Mouse (Mus musculus) erythroblast, embryonic 14.5 days (primary cell): Measurements from ENCODE around the gene Fam117b. TPM values are rescaled to one million over a fixed set of nuclear protein-coding genes. Genes with fewer than 3 reads are reported as not detected.

Source experiments
- H3K27me3 ChIP-seq: 2 replicates; pipeline ENCODE4 v1.6.1; 2012; ENCODE audit warnings: inconsistent platforms; ENCODE audit not compliant: control insufficient read depth
- H3K36me3 ChIP-seq: 2 replicates; pipeline ENCODE4 v1.6.1; 2012; ENCODE audit warnings: mild to moderate bottlenecking, inconsistent platforms; ENCODE audit not compliant: control insufficient read depth
- H3K4me1 ChIP-seq: 2 replicates; pipeline ENCODE4 v1.6.1; 2012; ENCODE audit warnings: inconsistent platforms; ENCODE audit not compliant: control insufficient read depth
- H3K4me3 ChIP-seq: replicated peaks from 2 replicates; pipeline ENCODE3; 2012; ENCODE audit warnings: moderate library complexity, mild to moderate bottlenecking, inconsistent platforms
- H3K9me3 ChIP-seq: 2 replicates; pipeline ENCODE4 v1.6.1; 2012; ENCODE audit warnings: low read length, inconsistent platforms, mixed read lengths; ENCODE audit not compliant: control insufficient read depth
- GATA1 ChIP-seq: IDR thresholded peaks from 2 replicates; pipeline ENCODE4 v1.6.1; 2012; ENCODE audit warnings: low read length, inconsistent platforms, mixed read lengths
- TAL1 ChIP-seq: IDR thresholded peaks from 3 replicates; pipeline ENCODE4 v1.6.1; 2012; ENCODE audit warnings: low read length, inconsistent platforms, mixed read lengths
- polyA plus RNA-seq: library from polyadenylated mRNA; stranded (reverse); fragments of >175 nt; gene quantifications from 2 replicates; pipeline ENCODE4 v1.2.3, GENCODE M21; 2012

The Fam117b gene
- polyA plus RNA-seq, 1 experiment, result 0.13 TPM

DNA sequence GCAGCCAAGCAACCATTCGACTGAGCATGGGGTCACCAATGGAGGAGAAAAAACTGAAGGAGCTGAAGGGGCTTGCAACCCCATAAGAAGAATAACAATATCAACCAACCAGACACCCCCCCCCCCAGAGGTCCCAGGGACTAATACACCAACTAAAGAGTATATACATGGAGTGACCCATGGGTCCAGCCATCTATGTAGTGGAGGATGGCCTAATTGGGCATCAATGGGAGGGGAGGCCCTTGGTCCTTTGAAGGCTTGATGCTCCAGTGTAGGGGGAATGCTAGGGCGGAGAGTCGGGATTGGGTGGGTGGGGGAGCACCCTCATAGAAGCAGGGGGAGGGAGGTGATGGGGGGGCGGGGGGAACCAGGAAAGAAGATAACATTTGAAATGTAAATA lies 34.7 kb downstream of the Fam117b start:
- H3K4me3 ChIP-seq, result no peak overlapping the region
- peaks cover 14% of the 10 kb centered on the region for H3K4me1 ChIP-seq
- H3K27me3 ChIP-seq, result no peaks in the 10 kb centered on the region
- no peak for TF ChIP-seq GATA1
- no peak for TF ChIP-seq TAL1
- H3K36me3 ChIP-seq, result no peaks in the 10 kb centered on the region
- H3K9me3 ChIP-seq, result no peaks in the 10 kb centered on the region

DNA sequence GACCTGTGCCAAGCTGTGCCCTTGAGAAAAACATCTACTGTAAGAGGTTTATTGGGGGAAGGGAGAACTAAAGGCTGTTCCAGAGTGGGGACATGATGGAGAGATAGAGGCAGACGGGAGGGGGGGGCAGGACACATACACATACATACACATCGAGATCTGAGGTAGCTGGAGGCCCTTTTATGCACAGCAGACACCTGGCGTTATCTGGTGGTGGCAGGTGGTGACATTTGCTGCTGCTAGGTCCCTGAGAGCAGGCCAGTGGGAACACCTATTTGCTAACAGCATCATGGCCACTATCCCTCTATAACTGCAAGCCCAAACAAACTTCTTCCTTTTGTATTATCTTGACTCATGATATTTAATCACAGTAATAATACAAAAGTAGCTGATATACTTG lies 44.4 kb downstream of the Fam117b start:
- no peaks in the 10 kb centered on the region for H3K9me3 ChIP-seq
- no peak overlapping the region for H3K4me3 ChIP-seq
- peaks cover 14% of the 10 kb centered on the region for H3K4me1 ChIP-seq
- H3K27me3 ChIP-seq, result no peaks in the 10 kb centered on the region
- H3K36me3 ChIP-seq, result peaks cover 4% of the 10 kb centered on the region; the same call in 1 of the 2 replicates
- TF ChIP-seq TAL1 (no peak), GATA1 (no peak)

DNA sequence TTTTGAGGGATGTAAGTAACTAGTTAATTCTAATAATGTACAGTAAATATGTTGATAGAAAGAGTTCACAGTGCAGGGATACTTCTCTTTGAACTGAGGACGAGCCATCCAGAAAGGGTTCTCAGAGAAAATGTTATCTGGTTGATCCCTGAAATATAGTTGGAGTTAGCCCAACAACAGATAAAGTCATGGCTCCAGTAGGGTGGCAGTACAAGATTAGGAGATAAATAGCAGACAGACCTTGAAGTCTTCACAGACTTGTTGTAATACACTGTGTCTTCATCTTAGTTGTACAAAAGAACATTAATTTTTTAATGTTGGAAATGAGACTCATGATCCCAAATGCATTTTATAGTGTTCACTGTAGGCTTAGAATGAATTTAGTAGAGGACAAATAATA lies 47.1 kb downstream of the Fam117b start:
- no peaks in the 10 kb centered on the region for H3K9me3 ChIP-seq
- H3K4me3 ChIP-seq, result no peak overlapping the region
- peaks cover 14% of the 10 kb centered on the region for H3K4me1 ChIP-seq
- H3K36me3 ChIP-seq, result peaks cover 4% of the 10 kb centered on the region; the same call in 1 of the 2 replicates
- no peaks in the 10 kb centered on the region for H3K27me3 ChIP-seq
- TF ChIP-seq TAL1, result no peak
- TF ChIP-seq GATA1, result no peak

DNA sequence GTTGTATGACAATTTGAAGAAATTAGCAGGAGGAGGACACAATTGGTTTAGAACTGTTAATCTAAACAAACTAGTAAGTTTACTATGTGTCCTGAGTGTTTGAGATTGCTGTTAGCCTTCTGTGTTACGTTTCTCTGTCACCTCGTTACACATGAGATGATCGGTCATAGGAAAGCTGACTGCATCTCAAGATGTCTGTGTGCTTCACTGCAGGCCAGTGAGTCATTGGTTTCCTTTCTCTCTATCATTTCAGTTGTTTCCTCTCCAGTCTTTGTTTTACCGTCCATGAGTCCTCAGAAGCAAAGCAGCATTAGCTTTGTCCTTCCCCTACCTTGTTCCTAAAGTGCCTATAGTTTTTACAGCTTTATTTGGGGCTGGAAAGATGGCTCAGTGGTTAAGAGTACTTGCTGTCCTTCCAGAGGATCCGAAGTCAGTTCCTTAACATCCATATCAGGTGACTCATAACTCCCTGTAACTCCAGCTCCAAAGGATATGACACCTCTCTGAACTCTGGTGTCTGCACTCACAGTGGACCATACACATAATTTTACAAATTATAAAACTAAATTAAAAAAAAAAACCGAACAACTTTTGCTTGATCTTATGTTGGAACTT lies 53.5 kb downstream of the Fam117b start:
- H3K9me3 ChIP-seq, result no peaks in the 10 kb centered on the region
- H3K27me3 ChIP-seq, result no peaks in the 10 kb centered on the region
- H3K36me3 ChIP-seq, result peaks cover 6% of the 10 kb centered on the region
- H3K4me3 ChIP-seq, result no peak overlapping the region
- H3K4me1 ChIP-seq, result no peaks in the 10 kb centered on the region
- no peak for TF ChIP-seq TAL1

DNA sequence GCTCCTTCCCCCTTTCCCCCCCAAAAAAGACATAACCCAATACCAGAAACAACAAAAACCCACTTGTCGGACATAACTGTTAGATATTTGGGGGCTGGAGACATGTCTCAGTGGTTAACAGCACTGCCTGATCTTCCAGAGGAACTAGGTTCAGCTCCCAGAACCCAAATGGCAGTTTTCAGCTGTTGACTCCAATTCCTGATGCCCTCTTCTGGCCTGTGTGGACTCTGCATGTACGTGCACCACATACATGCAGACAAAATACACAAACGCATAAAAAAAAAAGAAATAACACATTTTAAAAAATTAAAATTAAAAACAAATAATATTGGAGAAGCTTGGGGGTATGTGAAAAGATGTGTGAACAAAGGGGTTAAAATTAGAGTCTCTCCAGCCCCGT lies 54.5 kb downstream of the Fam117b start:
- Histone ChIP-seq H3K4me1 (no peaks in the 10 kb centered on the region), H3K9me3 (no peaks in the 10 kb centered on the region), H3K27me3 (no peaks in the 10 kb centered on the region), H3K36me3 (peaks cover 9% of the 10 kb centered on the region), H3K4me3 (no peak overlapping the region)
- no peak for TF ChIP-seq GATA1
- TF ChIP-seq TAL1, result no peak

DNA sequence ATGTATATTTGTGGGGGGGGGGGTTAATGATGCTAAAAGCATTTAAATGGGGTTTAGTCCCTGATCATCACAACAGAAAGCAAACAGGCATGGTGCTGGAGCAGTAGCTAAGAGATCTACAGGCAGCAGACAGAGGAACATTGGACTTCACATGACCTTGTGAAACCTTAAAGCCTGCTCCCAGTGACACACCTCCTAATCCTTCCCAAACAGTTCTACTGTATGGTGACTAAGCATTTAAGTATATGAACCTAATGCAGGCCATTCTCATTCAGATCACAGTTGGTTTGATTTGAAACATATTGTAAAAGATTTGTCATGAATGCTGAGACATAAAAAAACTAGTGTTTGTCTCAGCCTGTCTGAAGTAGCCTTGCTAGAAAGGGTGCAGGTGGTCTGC lies 73.8 kb downstream of the Fam117b start:
- no peaks in the 10 kb centered on the region for H3K9me3 ChIP-seq
- no peaks in the 10 kb centered on the region for H3K27me3 ChIP-seq
- H3K36me3 ChIP-seq, result peaks cover 9% of the 10 kb centered on the region
- no peak overlapping the region for H3K4me3 ChIP-seq
- no peaks in the 10 kb centered on the region for H3K4me1 ChIP-seq
- no peak for TF ChIP-seq GATA1
- no peak for TF ChIP-seq TAL1

DNA sequence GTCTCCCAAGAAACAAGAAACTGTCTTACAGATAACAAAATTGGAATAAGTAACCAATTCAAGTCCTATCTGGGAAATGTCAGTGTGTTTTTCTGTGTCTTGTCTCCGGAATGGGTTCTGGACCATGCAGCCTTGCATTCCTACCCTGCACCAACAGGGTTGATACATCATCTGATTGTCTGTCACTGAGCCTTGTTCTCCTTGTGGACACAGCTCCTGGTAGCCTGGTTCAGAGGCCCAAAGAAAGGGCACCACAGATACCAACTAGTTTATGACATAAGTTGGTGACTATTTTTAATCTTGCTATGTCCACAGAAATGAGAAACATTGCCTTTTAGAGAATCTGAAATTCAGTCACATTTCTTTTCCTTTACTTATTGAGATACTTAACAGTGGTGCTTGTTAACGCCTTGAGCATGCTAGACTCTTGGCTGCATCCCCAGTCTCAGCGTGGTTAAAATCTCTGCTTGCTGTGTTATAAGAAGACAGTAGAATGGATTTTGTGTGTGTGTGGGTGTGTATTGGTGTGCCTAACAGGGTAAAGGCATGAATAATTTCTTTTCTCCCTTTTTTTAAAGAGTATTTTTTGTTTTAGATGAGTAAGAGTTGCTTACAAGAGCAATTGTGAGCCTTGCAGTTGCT lies 74.7 kb downstream of the Fam117b start:
- H3K27me3 ChIP-seq, result no peaks in the 10 kb centered on the region
- H3K4me1 ChIP-seq, result no peaks in the 10 kb centered on the region
- TF ChIP-seq GATA1, result no peak
- no peak for TF ChIP-seq TAL1
- no peak overlapping the region for H3K4me3 ChIP-seq
- H3K9me3 ChIP-seq, result no peaks in the 10 kb centered on the region
- H3K36me3 ChIP-seq, result peaks cover 8% of the 10 kb centered on the region

DNA sequence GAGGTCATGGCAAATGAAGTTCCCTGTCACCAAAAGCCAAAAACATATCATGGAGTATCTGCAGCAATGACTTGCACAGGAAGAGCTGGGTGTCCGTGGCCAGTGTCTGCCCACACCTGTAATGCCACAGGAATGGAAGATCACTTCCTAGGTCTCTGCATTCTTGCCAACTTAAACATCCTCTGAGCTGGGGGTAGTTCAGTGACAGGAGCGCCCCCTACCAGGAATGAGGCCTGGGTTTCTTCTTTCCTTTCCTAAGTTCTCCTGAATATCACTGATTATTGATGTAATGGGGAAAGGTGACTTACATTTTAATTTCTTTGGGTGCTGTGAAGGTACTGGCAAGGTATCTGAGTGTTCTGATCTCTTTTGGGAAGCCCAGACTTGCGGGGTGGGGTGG lies 82.8 kb downstream of the Fam117b start:
- Histone ChIP-seq H3K4me1 (peaks cover 2% of the 10 kb centered on the region), H3K9me3 (no peaks in the 10 kb centered on the region), H3K4me3 (no peak overlapping the region), H3K27me3 (no peaks in the 10 kb centered on the region), H3K36me3 (no peaks in the 10 kb centered on the region)
- no peak for TF ChIP-seq TAL1
- TF ChIP-seq GATA1, result no peak

DNA sequence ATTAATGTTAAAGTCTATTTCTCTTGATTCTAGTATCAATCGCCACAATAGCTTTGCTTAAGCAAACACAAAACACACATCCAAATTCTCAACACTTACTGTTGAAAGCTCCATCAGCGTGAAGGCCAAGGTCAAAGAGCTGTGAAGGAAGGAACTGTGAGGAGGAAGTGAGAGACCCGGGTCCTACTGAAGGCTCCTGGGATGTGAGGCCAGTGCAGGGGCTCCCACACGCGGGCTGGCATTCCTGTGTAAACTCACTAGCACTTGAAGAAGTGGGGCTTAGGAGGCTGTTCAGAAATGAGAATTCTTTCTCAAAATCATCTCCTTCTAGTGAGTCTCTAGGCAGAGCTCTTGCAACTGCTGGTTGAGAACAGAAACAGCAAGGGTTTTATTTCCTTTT lies 84.5 kb downstream of the Fam117b start:
- Histone ChIP-seq H3K4me1 (peaks cover 2% of the 10 kb centered on the region), H3K4me3 (no peak overlapping the region), H3K27me3 (no peaks in the 10 kb centered on the region), H3K36me3 (no peaks in the 10 kb centered on the region), H3K9me3 (no peaks in the 10 kb centered on the region)
- no peak for TF ChIP-seq GATA1
- TF ChIP-seq TAL1, result no peak

DNA sequence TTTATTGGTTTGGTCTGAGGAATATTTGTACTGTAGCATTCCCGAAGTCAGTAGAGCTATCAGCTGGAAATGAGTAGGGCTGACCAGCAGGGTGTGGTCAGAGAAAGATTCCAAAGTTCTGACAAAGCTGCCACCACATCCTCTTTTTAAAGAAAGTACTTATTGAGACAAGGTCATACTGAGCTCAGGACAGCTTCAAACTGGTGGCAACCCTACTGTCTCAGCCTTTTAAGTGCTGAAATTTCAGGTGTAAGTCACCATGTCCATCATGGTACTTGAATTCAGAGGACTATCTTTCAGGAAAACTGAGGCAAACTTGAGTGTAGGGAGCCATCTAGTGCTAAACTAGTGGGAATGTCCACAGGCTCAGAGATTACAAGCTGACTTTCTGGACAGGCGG lies 87.5 kb downstream of the Fam117b start:
- Histone ChIP-seq H3K4me1 (peaks cover 4% of the 10 kb centered on the region), H3K36me3 (no peaks in the 10 kb centered on the region), H3K9me3 (no peaks in the 10 kb centered on the region), H3K4me3 (no peak overlapping the region), H3K27me3 (no peaks in the 10 kb centered on the region)
- TF ChIP-seq GATA1 (no peak), TAL1 (no peak)
